Mouse (Mus musculus): ENCODE results near the gene Ccdc106. TPM values are rescaled to one million over a fixed set of nuclear protein-coding genes. Genes with fewer than 3 reads are reported as not detected.

Ccdc106 gene
- 0.29 and 0.98 TPM in 2 replicates for total RNA-seq (2023)

GRCm38 (mm10) chr7:5020000-5020681, at the start of gene Ccdc106, which contains the start of gene Zfp865:
Gene Ccdc106 (plus strand): TSS chr7:5020553.
Gene Zfp865 (plus strand): TSS chr7:5020376.

GRCm38 (mm10) chr7:4971068-4971467, 49.3 kb upstream of the Ccdc106 start, which contains the start of gene Sbk3:
Gene Sbk3 (minus strand): TSS chr7:4971168.

GRCm38 (mm10) chr7:4996003-4996895, 24.1 kb upstream of the Ccdc106 start, which contains the start of gene Zfp579:
Gene Zfp579 (minus strand): TSS chr7:4996158.

GRCm38 (mm10) chr7:5014251-5015117, 5.9 kb upstream of the Ccdc106 start, which contains the start of the genes Zfp524 and Fiz1:
Gene Zfp524 (plus strand): TSS chr7:5014415.
Gene Fiz1 (minus strand): TSS chr7:5014697.

GRCm38 (mm10) chr7:5015118-5016001, 5.0 kb upstream of the Ccdc106 start, which contains the start of gene Gm44973:
Gene Gm44973 (plus strand): TSS chr7:5015496.

GRCm38 (mm10) chr7:5033818-5034217, 13.5 kb downstream of the Ccdc106 start, which contains the start of gene 4632433K11Rik:
Gene 4632433K11Rik (plus strand): TSS chr7:5034118.

GRCm38 (mm10) chr7:5038109-5038732, 17.9 kb downstream of the Ccdc106 start, which contains the start of gene Zfp784:
Gene Zfp784 (minus strand): TSS chr7:5038446.

GRCm38 (mm10) chr7:5051193-5052192, 31.1 kb downstream of the Ccdc106 start, which contains the start of gene Zfp580:
Gene Zfp580 (plus strand): TSS chr7:5051538.

GRCm38 (mm10) chr7:5061774-5062359, 41.5 kb downstream of the Ccdc106 start, which contains the start of gene U2af2:
Gene U2af2 (plus strand): TSS chr7:5062143.

GRCm38 (mm10) chr7:5080010-5080751, 59.8 kb downstream of the Ccdc106 start, which contains the start of gene Epn1:
Gene Epn1 (plus strand): TSS chr7:5080235.

Other genes starting within 250 kb of the Ccdc106 start
- not detected in 2 replicates for gene Fam71e2, start 249.3 kb upstream of the Ccdc106 start, total RNA-seq (2023)
- gene Il11, start 237.7 kb upstream of the Ccdc106 start, total RNA-seq (2023): not detected in 2 replicates
- gene Tmem190, start 237.6 kb upstream of the Ccdc106 start, total RNA-seq (2023): not detected in 2 replicates
- gene Tmem238, start 230.9 kb upstream of the Ccdc106 start, total RNA-seq (2023): 0.95 and 2.3 TPM in 2 replicates
- gene Rpl28, start 227.7 kb upstream of the Ccdc106 start, total RNA-seq (2023): 636 and 649 TPM in 2 replicates
- gene Ube2s, start 208.0 kb upstream of the Ccdc106 start, total RNA-seq (2023): 188 and 216 TPM in 2 replicates
- 1.0 TPM in 1 of 2 replicates, not detected in the other for gene Shisa7, start 175.9 kb upstream of the Ccdc106 start, total RNA-seq (2023)
- gene Isoc2b, start 150.3 kb upstream of the Ccdc106 start, total RNA-seq (2023): 4.1 and 4.4 TPM in 2 replicates
- 6.0 and 6.2 TPM in 2 replicates for gene Isoc2a, start 143.4 kb upstream of the Ccdc106 start, total RNA-seq (2023)
- gene Gm36210, start 114.0 kb upstream of the Ccdc106 start, total RNA-seq (2023): not detected in 2 replicates
- gene Zfp628, start 105.3 kb upstream of the Ccdc106 start, total RNA-seq (2023): 13.2 and 16.2 TPM in 2 replicates
- 1.7 and 1.9 TPM in 2 replicates for gene Nat14, start 98.5 kb upstream of the Ccdc106 start, total RNA-seq (2023)
- 0.44 TPM in 1 of 2 replicates, not detected in the other for gene Ssc5d, start 94.8 kb upstream of the Ccdc106 start, total RNA-seq (2023)
- not detected in 2 replicates for gene Sbk2, start 56.1 kb upstream of the Ccdc106 start, total RNA-seq (2023)
- not detected in 2 replicates for gene Sbk3, start 49.4 kb upstream of the Ccdc106 start, total RNA-seq (2023)
- gene Zfp579, start 24.4 kb upstream of the Ccdc106 start, total RNA-seq (2023): 3.4 and 6.0 TPM in 2 replicates
- gene Zfp524, start 6.1 kb upstream of the Ccdc106 start, total RNA-seq (2023): 11.9 and 12.6 TPM in 2 replicates
- 26.5 and 31.4 TPM in 2 replicates for gene Fiz1, start 5.9 kb upstream of the Ccdc106 start, total RNA-seq (2023)
- gene Gm44973, start 5.1 kb upstream of the Ccdc106 start, total RNA-seq (2023): not detected in 2 replicates
- 38.0 and 47.1 TPM in 2 replicates for gene Zfp865, start 177 bp upstream of the Ccdc106 start, total RNA-seq (2023)
- 0.98 TPM in 1 of 2 replicates, not detected in the other for gene 4632433K11Rik, start 13.6 kb downstream of the Ccdc106 start, total RNA-seq (2023)
- 2.0 and 2.2 TPM in 2 replicates for gene Zfp784, start 17.9 kb downstream of the Ccdc106 start, total RNA-seq (2023)
- 0.98 and 1.2 TPM in 2 replicates for gene Zfp580, start 31.0 kb downstream of the Ccdc106 start, total RNA-seq (2023)
- 219 and 291 TPM in 2 replicates for gene U2af2, start 41.6 kb downstream of the Ccdc106 start, total RNA-seq (2023)
- gene Epn1, start 59.7 kb downstream of the Ccdc106 start, total RNA-seq (2023): 143 and 147 TPM in 2 replicates
- not detected in 2 replicates for gene Rfpl4, start 96.4 kb downstream of the Ccdc106 start, total RNA-seq (2023)
- gene Rasl2-9, start 105.4 kb downstream of the Ccdc106 start, total RNA-seq (2023): 0.41 TPM in 1 of 2 replicates, not detected in the other
- not detected in 2 replicates for gene Vmn1r55, start 129.1 kb downstream of the Ccdc106 start, total RNA-seq (2023)
- not detected in 2 replicates for gene Vmn1r56, start 176.2 kb downstream of the Ccdc106 start, total RNA-seq (2023)
- gene Vmn1r57, start 197.9 kb downstream of the Ccdc106 start, total RNA-seq (2023): not detected in 2 replicates

Data from neutrophil, adult 65 days (primary cell).